Mouse (Mus musculus) heart, embryonic 10.5 days (tissue): ENCODE measurements around the gene Ssr2. TPM values are rescaled to one million over a fixed set of nuclear protein-coding genes. Genes with fewer than 3 reads are reported as not detected.

Experiments used
- microRNA counts: library from miRNA; unstranded; fragments of <30 nt; microRNA quantifications from one replicate; lab custom pipeline; 2017
- microRNA-seq: library from miRNA; unstranded; fragments of <30 nt; microRNA quantifications from one replicate; pipeline ENCODE4, GENCODE M21; 2017
- polyA plus RNA-seq: library from polyadenylated mRNA; unstranded; fragments of >200 nt; fragmentation: Nextera tagmentation; extraction: Ambion mirVana; gene quantifications from 2 replicates; pipeline ENCODE4 v1.2.1, GENCODE M21; 2016

Gene Ssr2
- polyA plus RNA-seq, 1 experiment from 2014 or later, result 207 TPM

MicroRNAs encoded within 50 kb of the gene (microRNA counts, 519-probe panel; counts per million panel counts)
- not detected for microRNA mmu-miR-1905 (lab: Ali Mortazavi, UCI)

Small RNAs within 50 kb of the gene (microRNA-seq; reads per million reads assigned to microRNA genes)
- gene Mir1905, result not detected

Other genes starting within 250 kb of the Ssr2 start
- gene Tmem79, start 239.7 kb upstream of the Ssr2 start, polyA plus RNA-seq, result 2.5 and 2.6 TPM in 2 replicates
- 64.5 and 76.0 TPM in 2 replicates for gene Smg5, start 239.6 kb upstream of the Ssr2 start, polyA plus RNA-seq
- 1.7 and 2.2 TPM in 2 replicates for gene Paqr6, start 211.3 kb upstream of the Ssr2 start, polyA plus RNA-seq
- gene Bglap3, start 203.1 kb upstream of the Ssr2 start, polyA plus RNA-seq, result 0.44 TPM in 1 of 2 replicates, not detected in the other
- gene Bglap2, start 197.2 kb upstream of the Ssr2 start, polyA plus RNA-seq, result not detected in 2 replicates
- not detected in 2 replicates for gene Bglap, start 191.4 kb upstream of the Ssr2 start, polyA plus RNA-seq
- 131 and 149 TPM in 2 replicates for gene Pmf1, start 165.5 kb upstream of the Ssr2 start, polyA plus RNA-seq
- gene Slc25a44, start 150.7 kb upstream of the Ssr2 start, polyA plus RNA-seq, result 16.8 and 17.5 TPM in 2 replicates
- 1.7 and 4.3 TPM in 2 replicates for gene Sema4a, start 114.7 kb upstream of the Ssr2 start, polyA plus RNA-seq
- 57.7 and 80.7 TPM in 2 replicates for gene Lmna, start 65.9 kb upstream of the Ssr2 start, polyA plus RNA-seq
- gene Mex3a, start 43.5 kb upstream of the Ssr2 start, polyA plus RNA-seq, result 11.6 and 22.8 TPM in 2 replicates
- 1.1 and 1.6 TPM in 2 replicates for gene Rab25, start 27.6 kb upstream of the Ssr2 start, polyA plus RNA-seq
- gene Lamtor2, start 22.8 kb upstream of the Ssr2 start, polyA plus RNA-seq, result 154 and 190 TPM in 2 replicates
- gene Ubqln4, start 22.1 kb upstream of the Ssr2 start, polyA plus RNA-seq, result 49.5 and 62.2 TPM in 2 replicates
- 82.5 and 108 TPM in 2 replicates for gene Arhgef2, start 30.1 kb downstream of the Ssr2 start, polyA plus RNA-seq
- gene Rxfp4, start 77.3 kb downstream of the Ssr2 start, polyA plus RNA-seq, result not detected in 2 replicates
- gene Khdc4, start 109.9 kb downstream of the Ssr2 start, polyA plus RNA-seq, result 73.3 and 87.3 TPM in 2 replicates
- 40.5 and 42.5 TPM in 2 replicates for gene Rit1, start 141.0 kb downstream of the Ssr2 start, polyA plus RNA-seq
- 11.8 and 15.8 TPM in 2 replicates for gene Syt11, start 199.3 kb downstream of the Ssr2 start, polyA plus RNA-seq